Comparison of ENCODE assay signal across 26 mouse cellular contexts in the genomic region with DNA sequence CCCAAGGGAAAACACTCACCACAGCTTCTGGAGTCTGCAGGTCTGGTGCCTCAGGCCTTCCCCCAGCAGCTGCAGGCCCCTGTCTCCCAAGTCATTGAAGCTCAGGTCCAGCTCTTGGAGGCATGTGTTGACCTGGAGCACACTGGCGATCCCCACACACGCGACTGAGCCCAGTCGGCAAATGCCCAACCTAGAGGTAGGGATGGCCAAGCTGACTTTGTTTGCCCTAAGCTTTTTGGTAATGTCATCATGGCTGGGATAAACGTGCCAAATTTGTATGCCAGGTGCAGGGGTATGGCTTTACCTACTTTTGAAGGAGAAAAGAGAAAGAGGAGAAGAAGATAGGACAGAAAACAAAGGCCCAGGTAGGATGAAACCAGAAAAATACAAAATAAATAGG. TPM values are rescaled to one million over a fixed set of nuclear protein-coding genes. Genes with fewer than 3 reads are reported as not detected.
DNase-seq lines count a peak whose midpoint lies in the region; ATAC-seq and TF ChIP-seq lines count a peak whose summit lies in the region.
"Had no signal": no experiment of that assay in that cellular context is flagged by ENCODE, and none has a peak within 500 bp of the region (broad histone marks: within the 10 kb centered on the region; RNA-seq: fewer than 3 reads in every experiment).

No protein-coding gene starts in this region.

- H3K27me3 ChIP-seq in liver, postnatal 0 days (ENCODE audit: insufficient read depth, low read length), result no peaks in the 10 kb centered on the region
- H3K27me3 ChIP-seq in liver, embryonic 11.5 days (replicated peaks; ENCODE audit: control insufficient read depth, insufficient read depth, low read length), result no peaks in the 10 kb centered on the region
- no peaks in the 10 kb centered on the region for H3K27me3 ChIP-seq in ES-Bruce4 (ENCODE audit: control insufficient read depth, insufficient read depth, low read length, poor library complexity, severe bottlenecking)
- H3K27me3 ChIP-seq in kidney, embryonic 16.5 days (ENCODE audit: insufficient read depth, low read length), result no peaks in the 10 kb centered on the region
- H3K27me3 ChIP-seq: embryonic facial prominence, embryonic 13.5 days; embryonic facial prominence, embryonic 15.5 days; forebrain, embryonic 12.5 days; Patski had no signal

- no peaks in the 10 kb centered on the region for H3K9me3 ChIP-seq in liver, postnatal 0 days (ENCODE audit: low read length)
- H3K9me3 ChIP-seq in liver, embryonic 11.5 days (ENCODE audit: control insufficient read depth, low read length), result no peaks in the 10 kb centered on the region
- H3K9me3 ChIP-seq in ES-Bruce4 (replicated peaks; ENCODE audit: control insufficient read depth, insufficient read depth, low read length, poor library complexity, severe bottlenecking), result no peaks in the 10 kb centered on the region
- H3K9me3 ChIP-seq in kidney, embryonic 16.5 days (ENCODE audit: low read length), result no peaks in the 10 kb centered on the region
- H3K9me3 ChIP-seq: embryonic facial prominence, embryonic 13.5 days; embryonic facial prominence, embryonic 15.5 days; forebrain, embryonic 12.5 days; G1E had no signal

- no peaks in the 10 kb centered on the region; the same call in 1 of the 2 replicates for H3K4me1 ChIP-seq in liver, postnatal 0 days (ENCODE audit: insufficient read depth)
- H3K4me1 ChIP-seq in liver, embryonic 11.5 days (replicated peaks; ENCODE audit: control insufficient read depth, insufficient read depth, low read length), result no peaks in the 10 kb centered on the region
- H3K4me1 ChIP-seq in ES-Bruce4 (ENCODE audit: control insufficient read depth, insufficient read depth, low read length), result peaks cover 3% of the 10 kb centered on the region
- H3K4me1 ChIP-seq in kidney, embryonic 16.5 days (ENCODE audit: insufficient read depth, low read length), result no peaks in the 10 kb centered on the region
- H3K4me1 ChIP-seq: embryonic facial prominence, embryonic 13.5 days; embryonic facial prominence, embryonic 15.5 days; forebrain, embryonic 10.5 days; forebrain, embryonic 12.5 days had no signal

- peak overlapping the region; percentile 97; the same call in 1 of the 2 replicates for H3K27ac ChIP-seq in liver, postnatal 0 days (ENCODE audit: low read depth)
- H3K27ac ChIP-seq in liver, embryonic 11.5 days (ENCODE audit: low read depth, low read length), result no peak overlapping the region
- no peak overlapping the region for H3K27ac ChIP-seq in ES-Bruce4 (ENCODE audit: insufficient read depth, low read length)
- no peak overlapping the region for H3K27ac ChIP-seq in kidney, embryonic 16.5 days (ENCODE audit: low read length)
- H3K27ac ChIP-seq: embryonic facial prominence, embryonic 13.5 days; embryonic facial prominence, embryonic 15.5 days; forebrain, embryonic 10.5 days; forebrain, embryonic 12.5 days had no signal

- H3K4me3 ChIP-seq in liver, postnatal 0 days (ENCODE audit: low read depth, low read length), result no peak overlapping the region
- H3K4me3 ChIP-seq in liver, embryonic 11.5 days (ENCODE audit: low read depth, low read length), result no peak overlapping the region
- no peak overlapping the region for H3K4me3 ChIP-seq in ES-Bruce4 (ENCODE audit: low read depth, low read length)
- H3K4me3 ChIP-seq in kidney, embryonic 16.5 days (ENCODE audit: low read length), result no peak overlapping the region
- H3K4me3 ChIP-seq: embryonic facial prominence, embryonic 13.5 days; embryonic facial prominence, embryonic 15.5 days; erythroblast, embryonic 14.5 days; forebrain, embryonic 10.5 days; forebrain, embryonic 12.5 days had no signal

- no peak overlapping the region for H3K4me2 ChIP-seq in liver, postnatal 0 days (ENCODE audit: low read depth, low read length)
- no peak overlapping the region for H3K4me2 ChIP-seq in liver, embryonic 11.5 days
- no peak overlapping the region for H3K4me2 ChIP-seq in kidney, embryonic 16.5 days (replicated peaks; ENCODE audit: low read depth, low read length)
- H3K4me2 ChIP-seq: embryonic facial prominence, embryonic 13.5 days; embryonic facial prominence, embryonic 15.5 days; forebrain, embryonic 12.5 days had no signal

- no peak for TF ChIP-seq CTCF in liver, postnatal 0 days (IDR thresholded peaks at IDR 0.05; ENCODE audit: low read depth)
- TF ChIP-seq CTCF in ES-Bruce4 (IDR thresholded peaks at IDR 0.05; ENCODE audit: low read depth, low read length), result no peak

- no peak for DNase-seq in liver, postnatal 0 days
- no peak for DNase-seq in liver, embryonic 11.5 days (ENCODE audit: low spot score)
- no peak for DNase-seq in embryo, embryonic 9.5 days (ENCODE audit: extremely low spot score)
- DNase-seq: adrenal gland, adult 8-10 months; adrenal gland, postnatal 14 days; adrenal gland, postnatal 36 days; cerebellum, adult 11-12 months; cerebellum, adult 2 months; cerebellum, adult 9-10 months; cerebellum, postnatal 10 days; cerebellum, postnatal 25 days had no signal

- TF ChIP-seq POLR2A in ES-Bruce4 (IDR thresholded peaks at IDR 0.05; ENCODE audit: insufficient read depth, low read length), result no peak

- no peak for ATAC-seq in liver, postnatal 0 days
- ATAC-seq in liver, embryonic 11.5 days (replicated peaks; ENCODE audit: low FRiP score), result no peak
- no peak for ATAC-seq in kidney, embryonic 16.5 days (ENCODE audit: low FRiP score, low TSS enrichment)
- ATAC-seq: activated CD4-positive, CD25-positive, alpha-beta regulatory T cell, adult 4 months; forebrain, embryonic 14.5 days; forebrain, embryonic 16.5 days; Patski had no signal

- 63% methylated on average over 5 of the region's 5 CpGs for WGBS in liver, postnatal 0 days (ENCODE audit: insufficient replicate concordance)
- WGBS in liver, embryonic 11.5 days, result 64% methylated on average over 5 of the region's 5 CpGs
- WGBS in kidney, embryonic 16.5 days, result 62% methylated on average over 5 of the region's 5 CpGs

- H3K36me3 ChIP-seq in liver, postnatal 0 days (replicated peaks; ENCODE audit: insufficient read depth, low read length), result peaks cover 22% of the 10 kb centered on the region; the same call in 1 of the 2 replicates
- no peaks in the 10 kb centered on the region for H3K36me3 ChIP-seq in liver, embryonic 11.5 days (ENCODE audit: control insufficient read depth, insufficient read depth, low read length)
- no peaks in the 10 kb centered on the region for H3K36me3 ChIP-seq in ES-Bruce4 (ENCODE audit: control insufficient read depth, insufficient read depth, low read length, poor library complexity, severe bottlenecking)
- no peaks in the 10 kb centered on the region for H3K36me3 ChIP-seq in kidney, embryonic 16.5 days (ENCODE audit: insufficient read depth, low read length)
- H3K36me3 ChIP-seq: embryonic facial prominence, embryonic 13.5 days; embryonic facial prominence, embryonic 15.5 days; forebrain, embryonic 10.5 days; forebrain, embryonic 12.5 days; G1E had no signal

- no peak overlapping the region for H3K9ac ChIP-seq in liver, postnatal 0 days (replicated peaks)
- no peak overlapping the region for H3K9ac ChIP-seq in liver, embryonic 11.5 days (ENCODE audit: low read depth, low read length)
- no peak overlapping the region for H3K9ac ChIP-seq in ES-Bruce4 (ENCODE audit: low read depth, poor library complexity, severe bottlenecking)
- no peak overlapping the region for H3K9ac ChIP-seq in kidney, embryonic 16.5 days (replicated peaks; ENCODE audit: low read length)
- H3K9ac ChIP-seq: embryonic facial prominence, embryonic 13.5 days; embryonic facial prominence, embryonic 15.5 days; forebrain, embryonic 12.5 days had no signal

- no peak for TF ChIP-seq EP300 in liver, postnatal 0 days (IDR thresholded peaks at IDR 0.05; ENCODE audit: low read depth)
- TF ChIP-seq EP300 in ES-Bruce4 (IDR thresholded peaks at IDR 0.05; ENCODE audit: insufficient read depth, low read depth, low read length), result 0 out of 2 replicates have a peak, but pooled peaks have one; percentile 7

RNA-seq across cellular contexts. Expression of gene Nlrp12, which starts 21.2 kb away (rescaled TPM):
- 4.2 and 5.1 TPM in 2 replicates for polyA plus RNA-seq in liver, postnatal 0 days (2015; fragmentation: Nextera tagmentation; extraction: Ambion mirVana)
- polyA plus RNA-seq in liver, embryonic 11.5 days (2014; fragmentation: Nextera tagmentation; extraction: Ambion mirVana), result 0.06 and 0.07 TPM in 2 replicates
- polyA plus RNA-seq in ES-Bruce4 (2011; ENCODE audit: insufficient read depth, insufficient read length, low read depth, missing spikeins), result 0.20 TPM in 1 of 2 replicates, not detected in the other
- polyA plus RNA-seq in kidney, embryonic 16.5 days (2015; fragmentation: Nextera tagmentation; extraction: Ambion mirVana), result not detected in 2 replicates
- polyA plus RNA-seq: cerebellum, adult 2 months; embryonic facial prominence, embryonic 11.5 days; embryonic facial prominence, embryonic 13.5 days; embryonic facial prominence, embryonic 15.5 days; erythroblast, embryonic 14.5 days; forebrain, embryonic 10.5 days; forebrain, embryonic 12.5 days; forebrain, embryonic 14.5 days; forebrain, embryonic 16.5 days; G1E; Patski had no signal

RNA-seq across cellular contexts. Expression of gene AU018091, which starts 59.4 kb away (rescaled TPM):
- not detected in 2 replicates for polyA plus RNA-seq in liver, postnatal 0 days (2015; fragmentation: Nextera tagmentation; extraction: Ambion mirVana)
- polyA plus RNA-seq in liver, embryonic 11.5 days (2014; fragmentation: Nextera tagmentation; extraction: Ambion mirVana), result 0.13 TPM in 1 of 2 replicates, not detected in the other
- 64.8 and 68.3 TPM in 2 replicates for polyA plus RNA-seq in ES-Bruce4 (2011; ENCODE audit: insufficient read depth, insufficient read length, low read depth, missing spikeins)
- polyA plus RNA-seq in kidney, embryonic 16.5 days (2015; fragmentation: Nextera tagmentation; extraction: Ambion mirVana), result not detected in 2 replicates
- polyA plus RNA-seq: activated CD4-positive, CD25-positive, alpha-beta regulatory T cell, adult 4 months; cerebellum, adult 2 months; cortical plate, adult 2 months; erythroblast, embryonic 14.5 days; forebrain, embryonic 14.5 days; forebrain, embryonic 16.5 days; frontal cortex, adult 2 months; G1E had no signal

Comparison
In these comparisons a context has a peak if more than half of its experiments do, and no peak if none do; other contexts are left out.
1. RNA of gene AU018091, which starts 59.4 kb away (polyA plus RNA-seq): 64.8 to 68.3 TPM in ES-Bruce4; 0.13 TPM in liver, embryonic 11.5 days, not detected in liver, postnatal 0 days and not detected in kidney, embryonic 16.5 days; every median in the first group is over 10 times any median in the second.